13 mouse cellular contexts compared by ENCODE assay signal in the genomic region with DNA sequence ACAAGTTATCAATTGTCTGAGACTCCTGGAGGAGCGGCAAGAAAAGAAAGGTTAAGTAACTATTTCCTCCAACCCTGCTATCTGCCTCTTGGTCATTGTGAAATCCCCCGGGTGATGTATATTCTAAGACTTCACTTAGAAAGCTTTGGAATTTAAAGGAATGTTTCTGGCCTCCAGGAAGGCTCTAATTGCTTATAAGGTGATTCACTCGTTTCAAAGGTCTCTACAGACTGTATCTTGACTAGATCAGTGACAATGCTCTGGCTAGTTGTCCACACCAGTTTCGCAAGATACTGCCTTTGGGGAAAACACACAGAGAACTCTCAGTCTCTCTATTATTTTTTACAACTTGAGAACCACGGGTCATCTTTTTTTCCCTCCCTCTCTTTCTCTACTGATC. TPM values are rescaled to one million over a fixed set of nuclear protein-coding genes. Genes with fewer than 3 reads are reported as not detected.
A peak's percentile ranks its signal among the peaks of the same experiment; 100 is the strongest.
DNase-seq lines count a peak whose midpoint lies in the region; ATAC-seq and TF ChIP-seq lines count a peak whose summit lies in the region.
"Had no signal": no experiment of that assay in that cellular context is flagged by ENCODE, and none has a peak within 500 bp of the region (broad histone marks: within the 10 kb centered on the region; RNA-seq: fewer than 3 reads in every experiment).

No protein-coding gene starts in this region.

- peak; percentile 77; the same call in 1 of the 2 replicates for ATAC-seq in intestine, embryonic 15.5 days
- no peak for ATAC-seq in erythroid progenitor cell, adult 5-6 weeks (replicated peaks; ENCODE audit: low FRiP score, poor library complexity, severe bottlenecking)
- ATAC-seq: forebrain, embryonic 14.5 days had no signal

- peak overlapping the region; percentile 50 for H3K9ac ChIP-seq in CH12.LX (ENCODE audit: insufficient read depth, low read depth)
- H3K9ac ChIP-seq in intestine, embryonic 15.5 days = no peak overlapping the region
- H3K9ac ChIP-seq: embryonic facial prominence, embryonic 15.5 days; hindbrain, embryonic 13.5 days; limb, embryonic 13.5 days had no signal

- no peak for TF ChIP-seq RAD21 in CH12.LX (IDR thresholded peaks at IDR 0.05; ENCODE audit: low read depth, low read length)

- no peaks in the 10 kb centered on the region; the same call in 1 of the 2 replicates for H3K79me2 ChIP-seq in CH12.LX (replicated peaks; ENCODE audit: control insufficient read depth, extremely low read depth, insufficient read depth, poor library complexity, severe bottlenecking)

- WGBS in bone marrow, adult 2 months = 11% methylated on average over 5 of the region's 5 CpGs
- WGBS in intestine, embryonic 15.5 days = 41% methylated on average over 5 of the region's 5 CpGs

- H3K27me3 ChIP-seq in CH12.LX (replicated peaks) = no peaks in the 10 kb centered on the region
- no peaks in the 10 kb centered on the region for H3K27me3 ChIP-seq in intestine, embryonic 15.5 days (replicated peaks)
- H3K27me3 ChIP-seq: embryonic facial prominence, embryonic 15.5 days; hindbrain, embryonic 13.5 days had no signal

- H3K4me3 ChIP-seq in CH12.LX (replicated peaks in 1 of 3; ENCODE audit: low read depth in 2 of 3, low read length in 2 of 3, poor library complexity in 1 of 3) = peak overlapping the region; percentile 27 to 52 (median 39)
- H3K4me3 ChIP-seq in bone marrow, adult 2 months (replicated peaks; ENCODE audit: control insufficient read depth, low read depth, low read length) = no peak overlapping the region
- H3K4me3 ChIP-seq in intestine, embryonic 15.5 days (replicated peaks) = no peak overlapping the region
- H3K4me3 ChIP-seq: embryonic facial prominence, embryonic 15.5 days; hindbrain, embryonic 13.5 days; left cerebral cortex, adult 2 months; limb, embryonic 13.5 days had no signal

- no peak for TF ChIP-seq POLR2A in CH12.LX (IDR thresholded peaks at IDR 0.05; ENCODE audit: low read depth, low read length)
- no peak for TF ChIP-seq POLR2A in bone marrow, adult 2 months (IDR thresholded peaks at IDR 0.05; ENCODE audit: borderline replicate concordance, control insufficient read depth, low read depth, low read length)

- peaks cover 6 to 33% of the 10 kb centered on the region in 2 experiments for H3K4me1 ChIP-seq in CH12.LX (ENCODE audit: control insufficient read depth in 1 of 2, insufficient read depth in 2 of 2)
- peaks cover 3% of the 10 kb centered on the region; the same call in 1 of the 2 replicates for H3K4me1 ChIP-seq in bone marrow, adult 2 months (ENCODE audit: control insufficient read depth, insufficient read depth, low read length)
- H3K4me1 ChIP-seq in intestine, embryonic 15.5 days (replicated peaks) = no peaks in the 10 kb centered on the region
- H3K4me1 ChIP-seq: embryonic facial prominence, embryonic 15.5 days; hindbrain, embryonic 13.5 days; limb, embryonic 13.5 days had no signal

- in situ Hi-C loops in CH12.LX (cut with MboI; ENCODE audit: low pct_ligation_motif_present, low pct_unique_long_range_greater_than_20kb, low sequenced_read_pairs) = no loop called here

- no peak for TF ChIP-seq CTCF in CH12.LX (conservative IDR thresholded peaks at IDR 0.05 in 1 of 2, IDR thresholded peaks at IDR 0.05 in 1 of 2; ENCODE audit: low read depth in 2 of 2, low read length in 2 of 2)
- no peak for TF ChIP-seq CTCF in bone marrow, adult 2 months (IDR thresholded peaks at IDR 0.05; ENCODE audit: control insufficient read depth, insufficient read depth, low read length)

- TF ChIP-seq EP300 in CH12.LX (IDR thresholded peaks at IDR 0.05; ENCODE audit: low read length) = no peak

- peaks cover 2% of the 10 kb centered on the region for H3K9me3 ChIP-seq in CH12.LX (replicated peaks; ENCODE audit: low read length)
- no peaks in the 10 kb centered on the region for H3K9me3 ChIP-seq in intestine, embryonic 15.5 days
- H3K9me3 ChIP-seq: embryonic facial prominence, embryonic 15.5 days; hindbrain, embryonic 13.5 days; limb, embryonic 13.5 days had no signal

- peak; percentile 85 for DNase-seq in 3T3-L1 (ENCODE audit: low read depth, low spot score)
- no peak for DNase-seq in CH12.LX (ENCODE audit: extremely low read depth)
- no peak for DNase-seq in T-cell, adult 2 months (ENCODE audit: low spot score)
- DNase-seq in left cerebral cortex, adult 18-20 months (ENCODE audit: low spot score in 2 of 2) = no peak
- DNase-seq in gastrocnemius, postnatal 25 days = no peak

- peaks cover 3 to 7% of the 10 kb centered on the region in 2 experiments for H3K36me3 ChIP-seq in CH12.LX (replicated peaks in 1 of 2; ENCODE audit: control insufficient read depth in 1 of 2, insufficient read depth in 1 of 2, low read length in 1 of 2)
- H3K36me3 ChIP-seq in intestine, embryonic 15.5 days = no peaks in the 10 kb centered on the region
- H3K36me3 ChIP-seq: embryonic facial prominence, embryonic 15.5 days; hindbrain, embryonic 13.5 days; limb, embryonic 13.5 days had no signal

- H3K27ac ChIP-seq in CH12.LX (ENCODE audit: insufficient read depth, low read depth) = peak overlapping the region; percentile 70
- H3K27ac ChIP-seq in bone marrow, adult 2 months (ENCODE audit: control insufficient read depth, insufficient read depth, low read depth, low read length, poor library complexity) = peak overlapping the region; percentile 87
- no peak overlapping the region for H3K27ac ChIP-seq in intestine, embryonic 15.5 days
- H3K27ac ChIP-seq: embryonic facial prominence, embryonic 15.5 days; hindbrain, embryonic 13.5 days; left cerebral cortex, adult 2 months; limb, embryonic 13.5 days had no signal

- dilution Hi-C loops in CH12.LX (cut with MboI; ENCODE audit: extremely low pct_ligation_motif_present, extremely low pct_unique_long_range_greater_than_20kb, low sequenced_read_pairs) = no loop called here

- peak overlapping the region; percentile 88 for H3K4me2 ChIP-seq in CH12.LX (ENCODE audit: insufficient read depth, low read depth, poor library complexity, severe bottlenecking)
- no peak overlapping the region for H3K4me2 ChIP-seq in intestine, embryonic 15.5 days (replicated peaks)
- H3K4me2 ChIP-seq: embryonic facial prominence, embryonic 15.5 days; hindbrain, embryonic 13.5 days; limb, embryonic 13.5 days had no signal

TF ChIP-seq in CH12.LX, 34 proteins besides CTCF, POLR2A, EP300 and RAD21:
- TF ChIP-seq MAZ (IDR thresholded peaks at IDR 0.05; ENCODE audit: low read depth, low read length) (no peak), E2F4 (IDR thresholded peaks at IDR 0.05; ENCODE audit: insufficient replicate concordance, low read depth, low read length) (no peak), POLR2AphosphoS2 (IDR thresholded peaks at IDR 0.05; ENCODE audit: low read depth, low read length) (no peak), SIN3A (IDR thresholded peaks at IDR 0.05; ENCODE audit: low read length) (no peak), NRF1 (IDR thresholded peaks at IDR 0.05; ENCODE audit: low read depth, low read length) (no peak)

RNA-seq across cellular contexts. Expression of gene Atxn1l, which starts 12.7 kb away (rescaled TPM):
- 6.8 and 7.6 TPM in 2 replicates for total RNA-seq in CH12.LX (2012; rRNA removed)
- total RNA-seq in CH12.LX (2014; rRNA removed) = 4.1 and 4.6 TPM in 2 replicates
- polyA plus RNA-seq in CH12.LX (2012; ENCODE audit: insufficient read length, low read depth) = 15.2 and 18.5 TPM in 2 replicates
- 5.3 and 5.8 TPM in 2 replicates for polyA plus RNA-seq in bone marrow, adult 2 months (2011; ENCODE audit: insufficient read depth, insufficient read length, low replicate concordance, missing spikeins)
- polyA plus RNA-seq in intestine, embryonic 15.5 days (2015; fragmentation: Nextera tagmentation; extraction: Ambion mirVana) = 5.4 and 5.7 TPM in 2 replicates
- 10 to 100 TPM; 42.8 to 45.0 TPM for total RNA-seq in left cerebral cortex, adult 18-20 months (2021)
- total RNA-seq in gastrocnemius, postnatal 25 days (2021) = 10 to 100 TPM; 15.7 to 16.9 TPM
- total RNA-seq in erythroid progenitor cell, adult 5-6 weeks (2015; ENCODE audit: low replicate concordance) = 2.9 and 10.1 TPM in 2 replicates
- 4.4 and 5.8 TPM in 2 replicates for total RNA-seq in erythroid progenitor cell, adult 5-6 weeks (2017; ENCODE audit: low replicate concordance)

RNA-seq across cellular contexts. Expression of gene Ap1g1, which starts 28.1 kb away (rescaled TPM):
- 29.5 and 32.9 TPM in 2 replicates for total RNA-seq in CH12.LX (2012; rRNA removed)
- total RNA-seq in CH12.LX (2014; rRNA removed) = 39.6 and 40.8 TPM in 2 replicates
- 54.7 and 60.4 TPM in 2 replicates for polyA plus RNA-seq in CH12.LX (2012; ENCODE audit: insufficient read length, low read depth)
- 25.8 and 34.5 TPM in 2 replicates for polyA plus RNA-seq in bone marrow, adult 2 months (2011; ENCODE audit: insufficient read depth, insufficient read length, low replicate concordance, missing spikeins)
- 38.0 and 39.0 TPM in 2 replicates for polyA plus RNA-seq in intestine, embryonic 15.5 days (2015; fragmentation: Nextera tagmentation; extraction: Ambion mirVana)
- total RNA-seq in left cerebral cortex, adult 18-20 months (2021) = 10 to 100 TPM; 82.6 to 88.8 TPM
- total RNA-seq in gastrocnemius, postnatal 25 days (2021) = 10 to 100 TPM; 30.5 to 31.9 TPM
- 23.1 and 50.7 TPM in 2 replicates for total RNA-seq in erythroid progenitor cell, adult 5-6 weeks (2015; ENCODE audit: low replicate concordance)
- total RNA-seq in erythroid progenitor cell, adult 5-6 weeks (2017; ENCODE audit: low replicate concordance) = 30.6 and 36.2 TPM in 2 replicates

RNA-seq across cellular contexts. Expression of gene Zfp821, which starts 44.9 kb away (rescaled TPM):
- total RNA-seq in CH12.LX (2012; rRNA removed) = 5.0 and 5.1 TPM in 2 replicates
- 3.4 and 4.1 TPM in 2 replicates for total RNA-seq in CH12.LX (2014; rRNA removed)
- 4.1 and 5.2 TPM in 2 replicates for polyA plus RNA-seq in CH12.LX (2012; ENCODE audit: insufficient read length, low read depth)
- polyA plus RNA-seq in bone marrow, adult 2 months (2011; ENCODE audit: insufficient read depth, insufficient read length, low replicate concordance, missing spikeins) = 10.8 and 18.6 TPM in 2 replicates
- polyA plus RNA-seq in intestine, embryonic 15.5 days (2015; fragmentation: Nextera tagmentation; extraction: Ambion mirVana) = 17.3 and 17.9 TPM in 2 replicates
- total RNA-seq in left cerebral cortex, adult 18-20 months (2021) = 10 to 100 TPM; 38.2 to 41.0 TPM
- 1 to 10 TPM; 4.6 to 5.2 TPM for total RNA-seq in gastrocnemius, postnatal 25 days (2021)
- 14.3 and 14.8 TPM in 2 replicates for total RNA-seq in erythroid progenitor cell, adult 5-6 weeks (2015; ENCODE audit: low replicate concordance)
- total RNA-seq in erythroid progenitor cell, adult 5-6 weeks (2017; ENCODE audit: low replicate concordance) = 38.2 and 43.3 TPM in 2 replicates

RNA-seq across cellular contexts. Expression of gene Ist1, which starts 57.2 kb away (rescaled TPM):
- 38.2 and 38.9 TPM in 2 replicates for total RNA-seq in CH12.LX (2012; rRNA removed)
- 57.2 and 62.2 TPM in 2 replicates for total RNA-seq in CH12.LX (2014; rRNA removed)
- polyA plus RNA-seq in CH12.LX (2012; ENCODE audit: insufficient read length, low read depth) = 49.5 and 53.1 TPM in 2 replicates
- 45.9 and 55.7 TPM in 2 replicates for polyA plus RNA-seq in bone marrow, adult 2 months (2011; ENCODE audit: insufficient read depth, insufficient read length, low replicate concordance, missing spikeins)
- polyA plus RNA-seq in intestine, embryonic 15.5 days (2015; fragmentation: Nextera tagmentation; extraction: Ambion mirVana) = 119 and 128 TPM in 2 replicates
- 10 to 100 TPM; 69.4 to 77.7 TPM for total RNA-seq in left cerebral cortex, adult 18-20 months (2021)
- total RNA-seq in gastrocnemius, postnatal 25 days (2021) = 10 to 100 TPM; 26.5 to 26.7 TPM
- total RNA-seq in erythroid progenitor cell, adult 5-6 weeks (2015; ENCODE audit: low replicate concordance) = 66.7 and 85.9 TPM in 2 replicates
- 45.2 and 62.4 TPM in 2 replicates for total RNA-seq in erythroid progenitor cell, adult 5-6 weeks (2017; ENCODE audit: low replicate concordance)

Comparison
In these comparisons a context has a peak if more than half of its experiments do, and no peak if none do; other contexts are left out.
1. H3K4me3 ChIP-seq: peak in CH12.LX (3 of 3); none in bone marrow, adult 2 months (single experiment) and intestine, embryonic 15.5 days (single experiment).